Mouse (Mus musculus): Measurements from ENCODE around the gene Olfr699. TPM values are rescaled to one million over a fixed set of nuclear protein-coding genes. Genes with fewer than 3 reads are reported as not detected.
"Not testable (repeated sequence)": the region's sequence is repeated elsewhere in the genome, so short reads cannot be mapped to it uniquely, and the experiment has no call there.

Gene Olfr699
- polyA plus RNA-seq (2011; ENCODE audit: insufficient read depth, insufficient read length, low replicate concordance, missing spikeins), result 0.36 and 0.60 TPM in 2 replicates

GRCm38 (mm10) chr7:106793098-106793497, at the start of gene Olfr699:
Gene Olfr699 (minus strand): TSS chr7:106793198.
- Histone ChIP-seq H3K4me1 (ENCODE audit: control insufficient read depth, insufficient read depth, low read length) (no peaks in the 10 kb centered on the region), H3K4me3 (replicated peaks; ENCODE audit: control insufficient read depth, low read depth, low read length) (no peak within 1 kb of the TSS), H3K27ac (ENCODE audit: control insufficient read depth, insufficient read depth, low read depth, low read length, poor library complexity) (no peak within 1 kb of the TSS)
- 33% methylated on average over 1 of the region's 1 CpGs for WGBS
- TF ChIP-seq CTCF (IDR thresholded peaks at IDR 0.05; ENCODE audit: control insufficient read depth, insufficient read depth, low read length), result no peak
- TF ChIP-seq POLR2A (IDR thresholded peaks at IDR 0.05; ENCODE audit: borderline replicate concordance, control insufficient read depth, low read depth, low read length), result no peak

- no peak for TF ChIP-seq POLR2A (IDR thresholded peaks at IDR 0.05; ENCODE audit: borderline replicate concordance, control insufficient read depth, low read depth, low read length)
- TF ChIP-seq CTCF (IDR thresholded peaks at IDR 0.05; ENCODE audit: control insufficient read depth, insufficient read depth, low read length), result no peak
- H3K27ac ChIP-seq (ENCODE audit: control insufficient read depth, insufficient read depth, low read depth, low read length, poor library complexity), result no peak within 1 kb of the TSS
- H3K4me1 ChIP-seq (ENCODE audit: control insufficient read depth, insufficient read depth, low read length), result no peaks in the 10 kb centered on the region
- H3K4me3 ChIP-seq (replicated peaks; ENCODE audit: control insufficient read depth, low read depth, low read length), result no peak within 1 kb of the TSS
These were observed 40.8 kb upstream of the Olfr699 start, which contains the start of gene Olfr702 for GRCm38 (mm10) chr7:106833793-106834192. Gene Olfr702 (minus strand): TSS chr7:106833893.

DNA sequence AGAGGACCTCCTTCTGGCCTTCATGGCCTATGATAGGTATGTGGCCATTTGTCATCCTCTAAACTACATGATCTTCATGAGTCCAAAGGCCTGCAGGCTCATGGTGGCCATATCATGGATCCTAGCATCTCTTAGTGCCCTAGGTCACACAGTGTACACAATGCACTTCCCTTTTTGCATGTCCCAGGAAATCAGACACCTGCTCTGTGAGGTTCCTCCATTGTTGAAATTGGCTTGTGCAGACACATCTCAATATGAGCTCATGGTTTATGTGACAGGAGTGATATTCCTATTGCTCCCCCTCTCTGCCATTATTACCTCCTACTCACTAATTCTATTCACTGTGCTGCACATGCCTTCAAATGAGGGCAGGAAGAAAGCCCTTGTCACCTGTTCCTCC, 25.4 kb upstream of the Olfr699 start:
- no peak overlapping the region for H3K27ac ChIP-seq (ENCODE audit: control insufficient read depth, insufficient read depth, low read depth, low read length, poor library complexity)
- TF ChIP-seq CTCF (IDR thresholded peaks at IDR 0.05; ENCODE audit: control insufficient read depth, insufficient read depth, low read length) (no peak), POLR2A (IDR thresholded peaks at IDR 0.05; ENCODE audit: borderline replicate concordance, control insufficient read depth, low read depth, low read length) (no peak)
- no peaks in the 10 kb centered on the region for H3K4me1 ChIP-seq (ENCODE audit: control insufficient read depth, insufficient read depth, low read length)
- H3K4me3 ChIP-seq (replicated peaks; ENCODE audit: control insufficient read depth, low read depth, low read length), result no peak overlapping the region

- Histone ChIP-seq H3K27ac (ENCODE audit: control insufficient read depth, insufficient read depth, low read depth, low read length, poor library complexity) (no peak overlapping the region), H3K4me1 (ENCODE audit: control insufficient read depth, insufficient read depth, low read length) (no peaks in the 10 kb centered on the region)
- 9% methylated on average over 2 of the region's 2 CpGs for WGBS
These were observed 22.8 kb upstream of the Olfr699 start for GRCm38 (mm10) chr7:106815775-106816174.

DNA sequence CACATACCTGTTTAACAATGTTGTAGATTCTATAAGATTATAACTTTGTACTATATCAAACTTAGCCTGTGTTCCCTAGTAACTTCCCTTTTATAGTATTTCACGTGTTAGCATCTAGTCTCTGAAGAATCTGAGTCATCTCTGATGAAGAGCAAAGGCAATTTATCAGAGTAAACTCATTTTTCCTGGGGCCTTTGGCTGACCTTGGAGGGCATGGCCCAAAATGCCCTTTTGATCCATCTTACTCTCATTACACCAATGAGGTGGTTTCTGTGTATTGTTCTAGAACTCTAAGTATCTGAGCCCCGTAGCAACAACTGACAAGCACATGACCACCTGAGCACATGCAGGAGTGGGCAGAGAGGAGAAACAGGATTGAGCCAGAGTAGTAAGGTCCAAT, 20.8 kb upstream of the Olfr699 start, which contains the start of gene Olfr701:
TSS of gene Olfr701 (plus strand) at position 301 of the 400 bp plus-strand sequence.
- Histone ChIP-seq H3K27ac (ENCODE audit: control insufficient read depth, insufficient read depth, low read depth, low read length, poor library complexity) (no peak within 1 kb of the TSS), H3K4me1 (ENCODE audit: control insufficient read depth, insufficient read depth, low read length) (no peaks in the 10 kb centered on the region), H3K4me3 (replicated peaks; ENCODE audit: control insufficient read depth, low read depth, low read length) (no peak within 1 kb of the TSS)
- WGBS, result 44% methylated on average over 2 of the region's 2 CpGs
- no peak for TF ChIP-seq CTCF (IDR thresholded peaks at IDR 0.05; ENCODE audit: control insufficient read depth, insufficient read depth, low read length)
- no peak for TF ChIP-seq POLR2A (IDR thresholded peaks at IDR 0.05; ENCODE audit: borderline replicate concordance, control insufficient read depth, low read depth, low read length)

More at GRCm38 (mm10) chr7:106815775-106816174, 22.8 kb upstream of the Olfr699 start:
- H3K4me3 ChIP-seq (replicated peaks; ENCODE audit: control insufficient read depth, low read depth, low read length), result no peak overlapping the region
- no peak for TF ChIP-seq POLR2A (IDR thresholded peaks at IDR 0.05; ENCODE audit: borderline replicate concordance, control insufficient read depth, low read depth, low read length)
- no peak for TF ChIP-seq CTCF (IDR thresholded peaks at IDR 0.05; ENCODE audit: control insufficient read depth, insufficient read depth, low read length)

GRCm38 (mm10) chr7:106808734-106809133, 15.7 kb upstream of the Olfr699 start, which contains the start of gene Olfr700:
Gene Olfr700 (minus strand): TSS chr7:106808834.
- TF ChIP-seq CTCF (IDR thresholded peaks at IDR 0.05; ENCODE audit: control insufficient read depth, insufficient read depth, low read length) (no peak), POLR2A (IDR thresholded peaks at IDR 0.05; ENCODE audit: borderline replicate concordance, control insufficient read depth, low read depth, low read length) (no peak)

GRCm38 (mm10) chr7:106788330-106788729, 4.7 kb downstream of the Olfr699 start:
- TF ChIP-seq CTCF (IDR thresholded peaks at IDR 0.05; ENCODE audit: control insufficient read depth, insufficient read depth, low read length) (no peak), POLR2A (IDR thresholded peaks at IDR 0.05; ENCODE audit: borderline replicate concordance, control insufficient read depth, low read depth, low read length) (no peak)
- H3K27ac ChIP-seq (ENCODE audit: control insufficient read depth, insufficient read depth, low read depth, low read length, poor library complexity), result no peak overlapping the region
- H3K4me1 ChIP-seq (ENCODE audit: control insufficient read depth, insufficient read depth, low read length), result no peaks in the 10 kb centered on the region
- H3K4me3 ChIP-seq (replicated peaks; ENCODE audit: control insufficient read depth, low read depth, low read length), result no peak overlapping the region

More at GRCm38 (mm10) chr7:106808734-106809133, 15.7 kb upstream of the Olfr699 start, which contains the start of gene Olfr700:
- no peak within 1 kb of the TSS for H3K4me3 ChIP-seq (replicated peaks; ENCODE audit: control insufficient read depth, low read depth, low read length)
- H3K4me1 ChIP-seq (ENCODE audit: control insufficient read depth, insufficient read depth, low read length), result no peaks in the 10 kb centered on the region
- no peak within 1 kb of the TSS for H3K27ac ChIP-seq (ENCODE audit: control insufficient read depth, insufficient read depth, low read depth, low read length, poor library complexity)
- 89% methylated on average over 1 of the region's 1 CpGs for WGBS

GRCm38 (mm10) chr7:106761008-106761407, 32.0 kb downstream of the Olfr699 start:
- WGBS, result 88% methylated on average over 2 of the region's 2 CpGs
- H3K4me1 ChIP-seq (ENCODE audit: control insufficient read depth, insufficient read depth, low read length); H3K4me3 ChIP-seq (replicated peaks; ENCODE audit: control insufficient read depth, low read depth, low read length); H3K27ac ChIP-seq (ENCODE audit: control insufficient read depth, insufficient read depth, low read depth, low read length, poor library complexity): not testable (repeated sequence)

GRCm38 (mm10) chr7:106758800-106759199, 34.2 kb downstream of the Olfr699 start:
- WGBS, result 23% methylated on average over 2 of the region's 2 CpGs
- Histone ChIP-seq H3K27ac (ENCODE audit: control insufficient read depth, insufficient read depth, low read depth, low read length, poor library complexity) (no peak overlapping the region), H3K4me1 (ENCODE audit: control insufficient read depth, insufficient read depth, low read length) (no peaks in the 10 kb centered on the region; the same call in 1 of the 2 replicates), H3K4me3 (replicated peaks; ENCODE audit: control insufficient read depth, low read depth, low read length) (no peak overlapping the region)
- TF ChIP-seq CTCF (IDR thresholded peaks at IDR 0.05; ENCODE audit: control insufficient read depth, insufficient read depth, low read length) (no peak), POLR2A (IDR thresholded peaks at IDR 0.05; ENCODE audit: borderline replicate concordance, control insufficient read depth, low read depth, low read length) (no peak)

Data from bone marrow, adult 2 months (tissue).